Mouse (Mus musculus) megakaryocyte progenitor cell, adult 5-6 weeks (primary cell): ENCODE measurements around the gene Stil. TPM values are rescaled to one million over a fixed set of nuclear protein-coding genes. Genes with fewer than 3 reads are reported as not detected.
A peak's percentile ranks its signal among the peaks of the same experiment; 100 is the strongest.

ENCODE experiments used
- ATAC-seq: replicated peaks from 2 replicates; pipeline ENCODE4 v1.8.0; 2016; ENCODE audit warnings: mild to moderate bottlenecking, moderate TSS enrichment, inconsistent platforms; ENCODE audit not compliant: poor library complexity
- total RNA-seq, 2 experiments: library from RNA; stranded (forward) in 1 of 2; stranded (reverse) in 1 of 2; fragments of 157-497, 149-512 nt in 1 of 2; fragments of 200-1000 nt in 1 of 2; gene quantifications; 2 replicates each; pipeline versions ENCODE4 v1.2.3 to v1.2.4; 2015 to 2017

Stil gene
- total RNA-seq, 2 experiments from 2014 or later: 13.2 to 42.3 TPM

- ATAC-seq: no peak
Observed at GRCm38 (mm10) chr4:115078892-115079820, 79.2 kb downstream of the Stil start.

- ATAC-seq: no peak
Observed at GRCm38 (mm10) chr4:115079821-115080349, 79.9 kb downstream of the Stil start.

DNA sequence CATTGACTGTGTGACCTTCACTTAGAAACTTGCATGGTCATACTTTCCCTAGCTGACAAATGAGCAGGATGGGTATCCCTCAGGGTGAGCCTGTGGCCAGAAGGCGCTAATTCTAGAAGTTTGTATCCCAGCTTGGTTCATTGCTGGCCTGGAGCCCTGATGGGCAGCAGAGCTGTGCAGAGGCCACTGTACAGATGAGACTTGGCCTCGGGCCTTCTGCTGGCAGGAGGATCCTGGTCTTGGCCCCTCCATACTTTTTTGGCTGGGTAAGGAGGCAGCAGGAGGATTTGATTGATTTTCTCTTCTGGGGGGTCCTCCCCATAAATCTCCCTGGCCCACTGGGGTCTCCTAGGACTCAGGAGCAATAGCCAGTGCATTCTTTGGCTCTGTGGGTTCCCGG is 83.1 kb downstream of the Stil start:
- no peak for ATAC-seq

GRCm38 (mm10) chr4:115085522-115086095 is 85.7 kb downstream of the Stil start:
- ATAC-seq: peak; percentile 80

GRCm38 (mm10) chr4:115086257-115086656 is 86.3 kb downstream of the Stil start:
- ATAC-seq: no peak

- ATAC-seq: no peak
Observed at GRCm38 (mm10) chr4:115086763-115087415, 86.9 kb downstream of the Stil start.

GRCm38 (mm10) chr4:115088611-115089338 is 88.8 kb downstream of the Stil start, which contains the start of gene Pdzk1ip1:
Gene Pdzk1ip1 (plus strand): TSS chr4:115088708.
- peak; percentile 77 for ATAC-seq

- ATAC-seq: no peak
Observed at GRCm38 (mm10) chr4:115090592-115090991, 90.6 kb downstream of the Stil start.

DNA sequence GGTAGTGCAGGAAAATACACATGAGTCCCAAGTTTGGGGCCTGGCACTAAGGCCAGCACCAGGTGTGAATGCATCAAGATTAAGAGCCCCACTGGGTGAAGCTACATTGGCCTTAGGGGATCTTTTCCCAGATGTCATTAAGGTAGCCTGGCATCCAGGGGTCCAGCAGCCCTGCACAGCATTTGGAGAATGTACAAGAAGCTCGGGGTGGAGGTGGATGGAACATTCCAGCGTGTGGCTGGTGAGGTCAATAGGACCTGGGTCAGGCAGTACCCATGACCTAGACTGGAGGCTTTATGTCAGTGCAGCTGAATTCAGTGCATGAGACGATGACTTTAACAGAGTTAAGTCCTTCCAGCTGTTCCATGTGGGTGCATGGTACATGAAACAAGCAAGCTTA is 91.8 kb downstream of the Stil start:
- ATAC-seq: no peak

Other genes with a start within 250 kb of the Stil start
- gene Gm12830, start 178.4 kb upstream of the Stil start, total RNA-seq (2015): not detected in 2 replicates
- gene Gm12830, start 178.4 kb upstream of the Stil start, total RNA-seq (2017): not detected in 2 replicates
- 0.12 and 0.29 TPM in 2 replicates for gene Foxd2, start 91.3 kb upstream of the Stil start, total RNA-seq (2015)
- 0.27 TPM in 1 of 2 replicates, not detected in the other for gene Foxd2, start 91.3 kb upstream of the Stil start, total RNA-seq (2017)
- not detected in 2 replicates for gene Foxe3, start 74.1 kb upstream of the Stil start, total RNA-seq (2015)
- gene Foxe3, start 74.1 kb upstream of the Stil start, total RNA-seq (2017): not detected in 2 replicates
- gene Cmpk1, start 12.9 kb upstream of the Stil start, total RNA-seq (2015): 76.3 and 76.4 TPM in 2 replicates
- 145 and 167 TPM in 2 replicates for gene Cmpk1, start 12.9 kb upstream of the Stil start, total RNA-seq (2017)
- gene Tal1, start 56.3 kb downstream of the Stil start, total RNA-seq (2015): 17.3 and 22.6 TPM in 2 replicates
- gene Tal1, start 56.3 kb downstream of the Stil start, total RNA-seq (2017): 9.2 and 16.3 TPM in 2 replicates
- gene Pdzk1ip1, start 88.5 kb downstream of the Stil start, total RNA-seq (2015): 5.2 and 11.2 TPM in 2 replicates
- 2.0 and 5.2 TPM in 2 replicates for gene Pdzk1ip1, start 88.5 kb downstream of the Stil start, total RNA-seq (2017)
- gene Cyp4x1, start 134.1 kb downstream of the Stil start, total RNA-seq (2015): not detected in 2 replicates
- not detected in 2 replicates for gene Cyp4x1, start 134.1 kb downstream of the Stil start, total RNA-seq (2017)
- not detected in 2 replicates for gene Cyp4a29, start 241.9 kb downstream of the Stil start, total RNA-seq (2015)
- not detected in 2 replicates for gene Cyp4a29, start 241.9 kb downstream of the Stil start, total RNA-seq (2017)